Mouse (Mus musculus) lung, embryonic 14.5 days (tissue): Measurements from ENCODE around the gene BC052040. TPM values are rescaled to one million over a fixed set of nuclear protein-coding genes. Genes with fewer than 3 reads are reported as not detected.

Source experiments
- ATAC-seq: fragments of 200-750 bp; cut with Nextera tagmentation; 2 replicates; pipeline ENCODE4 v1.8.0; 2017; ENCODE audit warnings: mild to moderate bottlenecking, moderate TSS enrichment, moderate library complexity; ENCODE audit not compliant: insufficient read depth
- DNase-seq: peaks from one replicate; pipeline ENCODE4 v3.0.0-alpha.2; 2015
- H3K27ac ChIP-seq: fragments of 300-500 bp; sonication (generic); 2 replicates; pipeline ENCODE4 v1.5.1; 2014; ENCODE audit warnings: low read depth, mild to moderate bottlenecking, moderate library complexity
- H3K27me3 ChIP-seq: fragments of 300-500 bp; sonication (generic); 2 replicates; pipeline ENCODE4 v1.6.1; 2014; ENCODE audit warnings: low read length, control low read depth; ENCODE audit not compliant: insufficient read depth
- H3K36me3 ChIP-seq: fragments of 300-500 bp; sonication (generic); 2 replicates; pipeline ENCODE4 v1.6.1; 2014; ENCODE audit warnings: control low read depth; ENCODE audit not compliant: insufficient read depth
- H3K4me1 ChIP-seq: fragments of 300-500 bp; sonication (generic); 2 replicates; pipeline ENCODE4 v1.6.1; 2014; ENCODE audit warnings: antibody characterized with exemption, control low read depth; ENCODE audit not compliant: insufficient read depth
- H3K4me2 ChIP-seq: fragments of 300-500 bp; sonication (generic); 2 replicates; pipeline ENCODE4 v1.6.1; 2014; ENCODE audit warnings: mild to moderate bottlenecking
- H3K4me3 ChIP-seq: fragments of 300-500 bp; sonication (generic); 2 replicates; pipeline ENCODE4 v1.5.1; 2014; ENCODE audit warnings: low read depth, low read length
- H3K9ac ChIP-seq: fragments of 300-500 bp; sonication (generic); 2 replicates; pipeline ENCODE4 v1.6.1; 2014
- H3K9me3 ChIP-seq: fragments of 300-500 bp; sonication (generic); 2 replicates; pipeline ENCODE4 v1.6.1; 2016; ENCODE audit warnings: low read depth, low read length, control low read depth
- CTCF ChIP-seq: IDR thresholded peaks from 2 replicates; pipeline ENCODE4 v1.5.1; 2016; ENCODE audit warnings: antibody characterized with exemption, low read depth
- WGBS: fragments of 180-500 bp; shearing (Covaris S2); extraction: QIAGEN DNeasy Blood & Tissue Kit; methylation state at CpG from one replicate; pipeline ENCODE4 v1.1.7; 2014; 5-methylcytosine and 5-hydroxymethylcytosine counted together
- polyA plus RNA-seq: library from polyadenylated mRNA; unstranded; fragments of >200 nt; fragmentation: Nextera tagmentation; extraction: Ambion mirVana; gene quantifications from 2 replicates; pipeline ENCODE4 v1.2.1, GENCODE M21; 2014

Gene BC052040
- polyA plus RNA-seq, 1 experiment from 2014 or later: 11.7 TPM

- WGBS: 50% methylated on average over 5 of the region's 5 CpGs
These were observed 117.5 kb downstream of the BC052040 start for GRCm38 (mm10) chr2:115699032-115699431.

GRCm38 (mm10) chr2:115702610-115703009, 121.1 kb downstream of the BC052040 start:
- no peak for DNase-seq
- H3K27ac ChIP-seq: no peak overlapping the region
- H3K4me2 ChIP-seq: no peak overlapping the region
- H3K4me3 ChIP-seq: no peak overlapping the region
- no peak for ATAC-seq
- H3K4me1 ChIP-seq: no peaks in the 10 kb centered on the region
- 37% methylated on average over 5 of the region's 5 CpGs for WGBS
- H3K27me3 ChIP-seq: no peaks in the 10 kb centered on the region
- no peak for TF ChIP-seq CTCF
- H3K9ac ChIP-seq: no peak overlapping the region
- H3K9me3 ChIP-seq: no peaks in the 10 kb centered on the region
- no peaks in the 10 kb centered on the region for H3K36me3 ChIP-seq

More at GRCm38 (mm10) chr2:115699032-115699431, 117.5 kb downstream of the BC052040 start:
- DNase-seq (no peak), ATAC-seq (no peak)
- Histone ChIP-seq H3K27me3 (no peaks in the 10 kb centered on the region), H3K27ac (no peak overlapping the region), H3K4me2 (no peak overlapping the region), H3K4me1 (no peaks in the 10 kb centered on the region), H3K9me3 (no peaks in the 10 kb centered on the region), H3K9ac (no peak overlapping the region), H3K4me3 (no peak overlapping the region), H3K36me3 (no peaks in the 10 kb centered on the region)
- TF ChIP-seq CTCF: no peak

GRCm38 (mm10) chr2:115717535-115717934, 136.0 kb downstream of the BC052040 start:
- no peak overlapping the region for H3K9ac ChIP-seq
- no peak overlapping the region for H3K4me3 ChIP-seq
- H3K9me3 ChIP-seq: peaks cover 5% of the 10 kb centered on the region; the same call in 1 of the 2 replicates
- no peaks in the 10 kb centered on the region for H3K4me1 ChIP-seq
- 38% methylated on average over 5 of the region's 5 CpGs for WGBS
- no peak overlapping the region for H3K4me2 ChIP-seq
- DNase-seq: no peak
- no peaks in the 10 kb centered on the region for H3K27me3 ChIP-seq
- no peak for ATAC-seq
- no peaks in the 10 kb centered on the region for H3K36me3 ChIP-seq
- no peak for TF ChIP-seq CTCF
- H3K27ac ChIP-seq: no peak overlapping the region

GRCm38 (mm10) chr2:115717980-115718379, 136.5 kb downstream of the BC052040 start:
- 48% methylated on average over 3 of the region's 3 CpGs for WGBS

GRCm38 (mm10) chr2:115723452-115723851, 141.9 kb downstream of the BC052040 start:
- H3K9ac ChIP-seq: no peak overlapping the region
- peak; percentile 17 for DNase-seq
- H3K9me3 ChIP-seq: peaks cover 5% of the 10 kb centered on the region; the same call in 1 of the 2 replicates
- H3K27me3 ChIP-seq: no peaks in the 10 kb centered on the region
- no peak for ATAC-seq
- H3K4me2 ChIP-seq: no peak overlapping the region
- 0 out of 2 replicates have a peak, but pooled peaks cover 2% of the 10 kb centered on the region for H3K4me1 ChIP-seq
- no peak overlapping the region for H3K4me3 ChIP-seq
- no peak overlapping the region for H3K27ac ChIP-seq
- H3K36me3 ChIP-seq: no peaks in the 10 kb centered on the region
- no peak for TF ChIP-seq CTCF
- 44% methylated on average over 8 of the region's 8 CpGs for WGBS

More at GRCm38 (mm10) chr2:115717980-115718379, 136.5 kb downstream of the BC052040 start:
- Histone ChIP-seq H3K4me3 (no peak overlapping the region), H3K27me3 (no peaks in the 10 kb centered on the region), H3K9ac (no peak overlapping the region), H3K27ac (no peak overlapping the region), H3K4me2 (no peak overlapping the region), H3K9me3 (peaks cover 5% of the 10 kb centered on the region; the same call in 1 of the 2 replicates), H3K4me1 (no peaks in the 10 kb centered on the region), H3K36me3 (no peaks in the 10 kb centered on the region)
- ATAC-seq (no peak), DNase-seq (no peak)
- TF ChIP-seq CTCF: no peak

GRCm38 (mm10) chr2:115724216-115724615, 142.7 kb downstream of the BC052040 start:
- Histone ChIP-seq H3K4me1 (0 out of 2 replicates have a peak, but pooled peaks cover 2% of the 10 kb centered on the region), H3K27ac (no peak overlapping the region), H3K9me3 (peaks cover 5% of the 10 kb centered on the region; the same call in 1 of the 2 replicates), H3K4me3 (no peak overlapping the region), H3K27me3 (no peaks in the 10 kb centered on the region), H3K4me2 (no peak overlapping the region), H3K36me3 (no peaks in the 10 kb centered on the region), H3K9ac (no peak overlapping the region)
- TF ChIP-seq CTCF: no peak
- DNase-seq (no peak), ATAC-seq (no peak)
- 60% methylated on average over 6 of the region's 6 CpGs for WGBS

- no peak for ATAC-seq
- Histone ChIP-seq H3K4me2 (no peak overlapping the region), H3K9me3 (peaks cover 5% of the 10 kb centered on the region; the same call in 1 of the 2 replicates), H3K27me3 (no peaks in the 10 kb centered on the region), H3K36me3 (no peaks in the 10 kb centered on the region), H3K4me1 (0 out of 2 replicates have a peak, but pooled peaks cover 2% of the 10 kb centered on the region), H3K27ac (no peak overlapping the region), H3K4me3 (no peak overlapping the region), H3K9ac (no peak overlapping the region)
- peak; percentile 5 for DNase-seq
- TF ChIP-seq CTCF: no peak
- 75% methylated on average over 6 of the region's 6 CpGs for WGBS
These were observed 143.2 kb downstream of the BC052040 start for GRCm38 (mm10) chr2:115724726-115725125.
